Mouse (Mus musculus): ENCODE results near the gene Kbtbd7. TPM values are rescaled to one million over a fixed set of nuclear protein-coding genes. Genes with fewer than 3 reads are reported as not detected.
A peak's percentile ranks its signal among the peaks of the same experiment; 100 is the strongest.

The Kbtbd7 gene
- 22.9 and 28.1 TPM in 2 replicates for polyA plus RNA-seq (2014; fragmentation: Nextera tagmentation; extraction: Ambion mirVana)

DNA sequence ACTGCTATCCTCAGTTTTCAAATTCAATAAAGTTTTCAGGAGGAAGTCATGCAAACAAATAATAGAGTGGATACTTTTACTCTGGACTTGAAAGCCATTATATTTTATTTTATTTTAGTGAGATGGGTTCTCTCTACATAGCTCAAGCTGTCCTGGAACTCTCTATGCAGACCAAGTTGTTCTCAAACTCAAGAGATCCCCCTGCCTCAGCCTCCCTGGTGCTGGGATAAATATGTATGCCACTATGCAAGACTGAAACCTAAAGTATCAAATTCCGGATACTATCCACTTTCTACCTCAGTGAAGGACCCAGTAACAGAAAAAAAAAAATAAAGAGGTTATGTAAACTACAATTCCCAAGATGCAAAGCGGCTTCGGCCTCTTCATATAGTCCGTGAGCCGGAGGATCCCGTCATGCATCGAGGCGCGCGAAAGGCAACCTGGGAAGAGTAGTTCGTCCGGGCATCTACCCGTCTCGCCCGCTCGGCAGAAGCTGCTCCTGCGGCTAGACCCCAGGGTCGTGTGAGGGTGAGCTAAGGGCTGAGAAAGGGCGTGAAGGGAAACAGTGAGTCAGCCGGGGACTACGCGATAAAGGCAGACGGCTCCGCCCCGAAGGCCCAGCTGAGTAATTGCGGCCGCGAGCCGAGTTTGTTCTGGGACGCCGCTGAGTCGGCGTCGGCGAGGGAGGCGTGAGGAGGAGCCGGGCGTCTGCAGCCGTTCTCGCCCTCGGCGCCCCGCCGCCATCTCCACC is at the start of gene Kbtbd7:
Kbtbd7 (plus strand) TSS at position 533 of the 751 bp plus-strand sequence.
- Histone ChIP-seq H3K27ac (ENCODE audit: low read depth, low read length) (peak within 1 kb of the TSS; percentile 78), H3K36me3 (ENCODE audit: control insufficient read depth, insufficient read depth, low read length) (no peaks in the 10 kb centered on the region), H3K4me1 (ENCODE audit: control insufficient read depth, insufficient read depth, low read length) (no peaks in the 10 kb centered on the region), H3K9ac (ENCODE audit: low read length) (peak within 1 kb of the TSS; percentile 70), H3K27me3 (replicated peaks; ENCODE audit: control insufficient read depth, insufficient read depth, low read length) (no peaks in the 10 kb centered on the region), H3K9me3 (replicated peaks; ENCODE audit: control insufficient read depth, low read length) (peaks cover 7% of the 10 kb centered on the region; the same call in 1 of the 2 replicates), H3K4me2 (ENCODE audit: low read length) (peak within 1 kb of the TSS; percentile 43), H3K4me3 (ENCODE audit: low read depth, low read length) (peak within 1 kb of the TSS; percentile 51)
- DNase-seq (ENCODE audit: low spot score) (peak; percentile 98), ATAC-seq (peak; percentile 100)
- WGBS, result under 1% methylated on average over 40 of the region's 44 CpGs

DNA sequence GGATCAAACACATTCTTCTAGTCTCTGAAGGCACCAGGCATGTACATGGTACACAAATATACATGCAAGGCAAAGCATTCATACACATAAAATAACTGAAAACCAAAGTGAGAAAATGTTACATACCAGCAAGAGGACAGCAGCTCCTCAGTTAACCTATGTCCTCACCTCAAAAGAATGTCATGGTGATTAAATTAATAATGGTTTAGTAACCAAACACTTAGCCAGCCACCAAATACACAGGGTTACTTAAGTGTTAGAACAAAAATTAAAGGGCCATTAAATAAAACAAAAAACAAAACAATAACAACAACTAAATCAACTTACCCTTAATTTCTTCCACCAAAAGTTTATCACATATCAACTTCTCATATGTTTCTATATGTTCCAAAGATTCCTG is 49.3 kb upstream of the Kbtbd7 start:
- H3K4me3 ChIP-seq (ENCODE audit: low read depth, low read length), result no peak overlapping the region
- peaks cover 16% of the 10 kb centered on the region for H3K36me3 ChIP-seq (ENCODE audit: control insufficient read depth, insufficient read depth, low read length)
- H3K27me3 ChIP-seq (replicated peaks; ENCODE audit: control insufficient read depth, insufficient read depth, low read length), result no peaks in the 10 kb centered on the region
- ATAC-seq, result no peak
- no peaks in the 10 kb centered on the region for H3K4me1 ChIP-seq (ENCODE audit: control insufficient read depth, insufficient read depth, low read length)
- H3K9me3 ChIP-seq (replicated peaks; ENCODE audit: control insufficient read depth, low read length), result no peaks in the 10 kb centered on the region
- no peak overlapping the region for H3K27ac ChIP-seq (ENCODE audit: low read depth, low read length)
- no peak for DNase-seq (ENCODE audit: low spot score)
- H3K4me2 ChIP-seq (ENCODE audit: low read length), result no peak overlapping the region
- no peak overlapping the region for H3K9ac ChIP-seq (ENCODE audit: low read length)

DNA sequence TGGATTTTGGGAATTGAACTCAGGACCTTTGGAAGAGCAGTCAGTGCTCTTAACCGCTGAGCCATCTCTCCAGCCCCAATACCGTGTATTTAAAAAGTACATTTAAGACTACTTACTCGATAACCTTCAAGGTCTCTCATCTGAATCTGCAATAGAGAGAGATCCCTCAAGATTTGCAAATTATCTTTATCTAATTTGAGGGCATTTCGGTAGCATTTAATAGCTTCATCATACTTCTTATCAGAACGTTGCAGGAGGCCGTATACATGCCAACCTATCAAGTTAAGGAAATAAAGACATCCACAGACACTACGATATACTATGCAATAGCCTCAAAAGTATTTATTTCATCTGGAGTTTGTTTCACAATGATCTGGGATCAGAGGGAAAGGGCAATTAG is 43.2 kb upstream of the Kbtbd7 start:
- no peak overlapping the region for H3K27ac ChIP-seq (ENCODE audit: low read depth, low read length)
- no peak overlapping the region for H3K4me3 ChIP-seq (ENCODE audit: low read depth, low read length)
- H3K9me3 ChIP-seq (replicated peaks; ENCODE audit: control insufficient read depth, low read length), result no peaks in the 10 kb centered on the region
- no peak for DNase-seq (ENCODE audit: low spot score)
- no peak overlapping the region for H3K4me2 ChIP-seq (ENCODE audit: low read length)
- ATAC-seq, result no peak
- no peaks in the 10 kb centered on the region for H3K27me3 ChIP-seq (replicated peaks; ENCODE audit: control insufficient read depth, insufficient read depth, low read length)
- H3K36me3 ChIP-seq (ENCODE audit: control insufficient read depth, insufficient read depth, low read length), result peaks cover 27% of the 10 kb centered on the region
- no peaks in the 10 kb centered on the region for H3K4me1 ChIP-seq (ENCODE audit: control insufficient read depth, insufficient read depth, low read length)
- no peak overlapping the region for H3K9ac ChIP-seq (ENCODE audit: low read length)
- WGBS, result 97% methylated on average over 7 of the region's 7 CpGs

DNA sequence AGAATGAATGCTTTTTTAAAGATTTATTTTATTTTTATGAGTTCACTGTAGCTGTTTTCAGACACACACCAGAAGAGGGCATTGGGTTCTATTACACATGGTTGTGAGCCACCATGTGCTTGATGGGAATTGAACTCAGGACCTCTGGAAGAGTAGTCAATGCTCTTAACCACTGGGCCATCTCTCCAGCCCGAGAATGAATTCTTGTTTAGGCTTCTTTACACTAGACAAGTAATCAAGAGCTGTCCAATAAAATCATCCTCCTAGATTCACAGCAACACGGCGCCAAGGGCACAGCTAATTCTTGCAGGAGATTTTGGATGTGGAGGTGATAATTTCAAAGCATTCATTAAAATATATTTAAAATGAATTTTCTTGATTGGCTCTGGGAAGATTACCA is 38.0 kb upstream of the Kbtbd7 start:
- ATAC-seq, result no peak
- no peak overlapping the region for H3K27ac ChIP-seq (ENCODE audit: low read depth, low read length)
- H3K36me3 ChIP-seq (ENCODE audit: control insufficient read depth, insufficient read depth, low read length), result peaks cover 9% of the 10 kb centered on the region
- no peaks in the 10 kb centered on the region for H3K27me3 ChIP-seq (replicated peaks; ENCODE audit: control insufficient read depth, insufficient read depth, low read length)
- no peak overlapping the region for H3K4me3 ChIP-seq (ENCODE audit: low read depth, low read length)
- no peaks in the 10 kb centered on the region for H3K9me3 ChIP-seq (replicated peaks; ENCODE audit: control insufficient read depth, low read length)
- DNase-seq (ENCODE audit: low spot score), result no peak
- H3K4me1 ChIP-seq (ENCODE audit: control insufficient read depth, insufficient read depth, low read length), result peaks cover 9% of the 10 kb centered on the region
- WGBS, result 96% methylated on average over 3 of the region's 3 CpGs
- no peak overlapping the region for H3K9ac ChIP-seq (ENCODE audit: low read length)
- no peak overlapping the region for H3K4me2 ChIP-seq (ENCODE audit: low read length)

DNA sequence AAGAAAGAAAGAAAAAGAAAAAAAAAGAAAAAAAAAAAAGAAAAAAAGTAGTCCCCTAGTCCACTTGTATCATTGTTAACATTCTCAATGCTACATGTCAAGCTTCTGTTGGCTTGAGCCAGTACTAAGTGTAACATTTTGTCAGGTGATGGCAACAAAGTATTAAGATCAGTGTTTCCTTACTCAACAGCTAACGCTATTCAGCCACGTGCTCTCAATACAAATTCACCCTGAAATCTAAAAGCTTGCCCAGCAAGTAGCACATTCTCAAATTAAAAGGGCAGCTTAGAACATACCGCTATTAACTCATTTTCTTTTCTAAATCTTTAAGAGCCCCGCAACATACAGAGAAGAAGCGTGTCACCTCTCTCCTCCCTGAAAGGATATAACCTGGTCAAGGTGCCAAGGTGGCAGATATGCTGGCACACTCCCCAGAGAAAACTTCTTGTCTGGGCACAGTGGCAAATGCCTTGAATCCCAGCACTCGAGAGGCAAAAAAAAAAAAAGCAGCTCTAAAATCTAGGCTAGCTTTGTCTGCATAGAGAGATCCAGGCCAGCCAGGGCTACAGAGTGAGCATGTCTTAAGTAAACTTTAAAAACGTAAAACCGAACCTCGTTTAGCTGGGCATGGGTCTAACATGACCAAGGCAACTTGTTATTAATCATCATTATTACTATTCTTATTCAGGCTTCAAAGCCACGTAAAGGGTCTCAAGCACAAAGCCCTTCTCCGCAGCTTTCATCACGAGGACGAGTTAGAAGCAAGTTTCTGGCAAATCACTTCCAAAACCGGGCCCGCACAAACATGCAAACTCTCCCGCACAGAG is 36.7 kb upstream of the Kbtbd7 start:
- Histone ChIP-seq H3K4me1 (ENCODE audit: control insufficient read depth, insufficient read depth, low read length) (peaks cover 9% of the 10 kb centered on the region), H3K4me3 (ENCODE audit: low read depth, low read length) (peak overlapping the region; percentile 74), H3K4me2 (ENCODE audit: low read length) (peak overlapping the region; percentile 76), H3K9ac (ENCODE audit: low read length) (peak overlapping the region; percentile 89), H3K27me3 (replicated peaks; ENCODE audit: control insufficient read depth, insufficient read depth, low read length) (no peaks in the 10 kb centered on the region), H3K36me3 (ENCODE audit: control insufficient read depth, insufficient read depth, low read length) (peaks cover 8% of the 10 kb centered on the region; the same call in 1 of the 2 replicates), H3K27ac (ENCODE audit: low read depth, low read length) (peak overlapping the region; percentile 97), H3K9me3 (replicated peaks; ENCODE audit: control insufficient read depth, low read length) (no peaks in the 10 kb centered on the region)
- DNase-seq (ENCODE audit: low spot score), result peak; percentile 25
- ATAC-seq, result peak; percentile 4; the same call in 1 of the 2 replicates
- WGBS, result under 1% methylated on average over 16 of the region's 16 CpGs

DNA sequence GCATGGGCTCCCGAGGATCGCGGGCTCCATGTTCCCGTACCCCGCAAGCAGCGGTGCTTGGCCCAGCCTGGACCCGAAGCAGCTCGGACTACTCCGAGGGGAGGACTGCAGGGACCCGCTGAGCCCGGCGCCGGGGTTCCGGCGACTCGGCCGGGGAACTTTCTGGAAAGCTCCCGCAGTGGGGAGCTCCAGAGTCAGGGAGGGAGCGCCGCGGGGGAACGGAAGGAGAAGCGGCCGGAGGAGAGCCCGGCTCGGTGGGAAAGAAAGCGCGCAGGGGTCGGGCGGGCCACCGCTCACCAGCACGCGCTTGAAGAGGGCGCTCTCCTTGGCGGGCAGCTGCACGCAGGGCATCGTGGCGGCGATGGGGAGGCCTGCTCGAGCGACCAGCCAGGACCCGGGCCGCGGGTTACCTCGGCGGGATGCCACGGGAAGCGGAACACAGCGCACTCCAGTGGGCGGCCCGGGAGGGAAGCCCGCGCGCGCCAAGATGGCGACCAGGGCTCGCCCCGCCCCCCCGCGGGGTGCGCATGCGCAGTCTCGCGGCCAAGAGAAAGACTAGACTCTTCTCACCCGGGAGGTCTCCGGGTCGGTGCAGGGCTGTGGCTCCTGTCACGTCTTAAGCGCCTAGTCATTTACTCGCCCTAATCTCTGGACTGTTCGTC is 35.9 kb upstream of the Kbtbd7 start, which contains the start of gene Naa16:
Naa16 (minus strand) TSS at position 514 of the 662 bp plus-strand sequence.
- Histone ChIP-seq H3K9ac (ENCODE audit: low read length) (peak within 1 kb of the TSS; percentile 89), H3K9me3 (replicated peaks; ENCODE audit: control insufficient read depth, low read length) (no peaks in the 10 kb centered on the region), H3K4me2 (ENCODE audit: low read length) (peak within 1 kb of the TSS; percentile 76), H3K27me3 (replicated peaks; ENCODE audit: control insufficient read depth, insufficient read depth, low read length) (no peaks in the 10 kb centered on the region), H3K36me3 (ENCODE audit: control insufficient read depth, insufficient read depth, low read length) (peaks cover 8% of the 10 kb centered on the region; the same call in 1 of the 2 replicates), H3K4me1 (ENCODE audit: control insufficient read depth, insufficient read depth, low read length) (peaks cover 9% of the 10 kb centered on the region), H3K4me3 (ENCODE audit: low read depth, low read length) (peak within 1 kb of the TSS; percentile 74), H3K27ac (ENCODE audit: low read depth, low read length) (peak within 1 kb of the TSS; percentile 97)
- DNase-seq (ENCODE audit: low spot score) (peak; percentile 96), ATAC-seq (peak; percentile 97)
- under 1% methylated on average over 66 of the region's 71 CpGs for WGBS

DNA sequence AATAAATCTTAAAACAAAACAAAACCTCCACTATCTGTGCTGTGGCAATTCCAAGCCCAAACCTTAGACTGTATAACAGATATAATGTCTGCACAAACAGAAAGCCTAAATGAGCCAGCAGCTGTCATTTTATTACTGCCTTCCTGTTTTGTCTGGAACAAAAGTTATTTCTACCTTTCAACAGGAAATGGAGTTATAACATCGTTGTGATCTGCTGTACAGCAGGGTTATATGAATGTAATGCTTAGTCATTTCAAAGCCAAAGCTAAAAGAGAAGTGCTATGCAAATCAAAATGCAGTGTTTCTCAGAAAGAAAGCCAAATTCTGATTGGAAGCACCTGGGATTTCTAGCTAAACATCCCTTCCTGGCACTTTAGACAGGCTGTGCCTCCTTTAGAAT is 33.0 kb upstream of the Kbtbd7 start:
- Histone ChIP-seq H3K36me3 (ENCODE audit: control insufficient read depth, insufficient read depth, low read length) (no peaks in the 10 kb centered on the region), H3K4me3 (ENCODE audit: low read depth, low read length) (no peak overlapping the region), H3K9ac (ENCODE audit: low read length) (no peak overlapping the region), H3K4me1 (ENCODE audit: control insufficient read depth, insufficient read depth, low read length) (peaks cover 12% of the 10 kb centered on the region), H3K4me2 (ENCODE audit: low read length) (no peak overlapping the region), H3K27me3 (replicated peaks; ENCODE audit: control insufficient read depth, insufficient read depth, low read length) (no peaks in the 10 kb centered on the region), H3K27ac (ENCODE audit: low read depth, low read length) (no peak overlapping the region), H3K9me3 (replicated peaks; ENCODE audit: control insufficient read depth, low read length) (no peaks in the 10 kb centered on the region)
- 71% methylated on average over 1 of the region's 1 CpGs for WGBS
- ATAC-seq (no peak), DNase-seq (ENCODE audit: low spot score) (no peak)

DNA sequence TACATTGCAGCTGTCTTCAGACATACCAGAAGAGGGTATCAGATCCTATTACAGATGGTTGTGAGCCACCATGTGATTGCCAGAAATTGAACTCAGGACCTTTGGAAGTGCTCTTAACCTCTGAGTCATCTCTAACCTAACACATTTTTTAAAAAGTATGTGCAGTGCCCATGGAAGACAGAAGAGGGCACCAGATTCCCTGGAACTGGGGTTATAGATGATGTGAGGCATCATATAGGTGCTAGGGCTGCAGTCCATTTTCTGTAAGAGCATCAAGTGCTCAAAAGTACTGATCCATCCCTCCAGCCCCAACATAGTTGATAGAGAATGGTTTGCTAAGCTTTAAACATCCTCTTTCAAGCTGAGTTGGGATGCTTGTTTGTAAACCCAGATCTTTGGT is 31.7 kb upstream of the Kbtbd7 start:
- H3K4me3 ChIP-seq (ENCODE audit: low read depth, low read length), result no peak overlapping the region
- H3K4me2 ChIP-seq (ENCODE audit: low read length), result no peak overlapping the region
- no peaks in the 10 kb centered on the region for H3K27me3 ChIP-seq (replicated peaks; ENCODE audit: control insufficient read depth, insufficient read depth, low read length)
- no peak overlapping the region for H3K9ac ChIP-seq (ENCODE audit: low read length)
- peaks cover 5% of the 10 kb centered on the region; the same call in 1 of the 2 replicates for H3K4me1 ChIP-seq (ENCODE audit: control insufficient read depth, insufficient read depth, low read length)
- no peak for ATAC-seq
- no peak overlapping the region for H3K27ac ChIP-seq (ENCODE audit: low read depth, low read length)
- DNase-seq (ENCODE audit: low spot score), result peak; percentile 65
- H3K9me3 ChIP-seq (replicated peaks; ENCODE audit: control insufficient read depth, low read length), result no peaks in the 10 kb centered on the region
- H3K36me3 ChIP-seq (ENCODE audit: control insufficient read depth, insufficient read depth, low read length), result no peaks in the 10 kb centered on the region

Measured in forebrain, embryonic 14.5 days (tissue).